Mouse (Mus musculus) lung, embryonic 14.5 days (tissue): ENCODE results near the gene Atp6ap1. TPM values are rescaled to one million over a fixed set of nuclear protein-coding genes. Genes with fewer than 3 reads are reported as not detected.

Experiments
- ATAC-seq: fragments of 200-750 bp; cut with Nextera tagmentation; 2 replicates; pipeline ENCODE4 v1.8.0; 2017; ENCODE audit warnings: mild to moderate bottlenecking, moderate TSS enrichment, moderate library complexity; ENCODE audit not compliant: insufficient read depth
- DNase-seq: peaks from one replicate; pipeline ENCODE4 v3.0.0-alpha.2; 2015
- H3K27ac ChIP-seq: fragments of 300-500 bp; sonication (generic); 2 replicates; pipeline ENCODE4 v1.5.1; 2014; ENCODE audit warnings: low read depth, mild to moderate bottlenecking, moderate library complexity
- H3K27me3 ChIP-seq: fragments of 300-500 bp; sonication (generic); 2 replicates; pipeline ENCODE4 v1.6.1; 2014; ENCODE audit warnings: low read length, control low read depth; ENCODE audit not compliant: insufficient read depth
- H3K36me3 ChIP-seq: fragments of 300-500 bp; sonication (generic); 2 replicates; pipeline ENCODE4 v1.6.1; 2014; ENCODE audit warnings: control low read depth; ENCODE audit not compliant: insufficient read depth
- H3K4me1 ChIP-seq: fragments of 300-500 bp; sonication (generic); 2 replicates; pipeline ENCODE4 v1.6.1; 2014; ENCODE audit warnings: antibody characterized with exemption, control low read depth; ENCODE audit not compliant: insufficient read depth
- H3K4me2 ChIP-seq: fragments of 300-500 bp; sonication (generic); 2 replicates; pipeline ENCODE4 v1.6.1; 2014; ENCODE audit warnings: mild to moderate bottlenecking
- H3K4me3 ChIP-seq: fragments of 300-500 bp; sonication (generic); 2 replicates; pipeline ENCODE4 v1.5.1; 2014; ENCODE audit warnings: low read depth, low read length
- H3K9ac ChIP-seq: fragments of 300-500 bp; sonication (generic); 2 replicates; pipeline ENCODE4 v1.6.1; 2014
- H3K9me3 ChIP-seq: fragments of 300-500 bp; sonication (generic); 2 replicates; pipeline ENCODE4 v1.6.1; 2016; ENCODE audit warnings: low read depth, low read length, control low read depth
- CTCF ChIP-seq: IDR thresholded peaks from 2 replicates; pipeline ENCODE4 v1.5.1; 2016; ENCODE audit warnings: antibody characterized with exemption, low read depth
- WGBS: fragments of 180-500 bp; shearing (Covaris S2); extraction: QIAGEN DNeasy Blood & Tissue Kit; methylation state at CpG from one replicate; pipeline ENCODE4 v1.1.7; 2014; 5-methylcytosine and 5-hydroxymethylcytosine counted together
- polyA plus RNA-seq: library from polyadenylated mRNA; unstranded; fragments of >200 nt; fragmentation: Nextera tagmentation; extraction: Ambion mirVana; gene quantifications from 2 replicates; pipeline ENCODE4 v1.2.1, GENCODE M21; 2014

Atp6ap1 gene
- polyA plus RNA-seq, 1 experiment from 2014 or later: 117 TPM

DNA sequence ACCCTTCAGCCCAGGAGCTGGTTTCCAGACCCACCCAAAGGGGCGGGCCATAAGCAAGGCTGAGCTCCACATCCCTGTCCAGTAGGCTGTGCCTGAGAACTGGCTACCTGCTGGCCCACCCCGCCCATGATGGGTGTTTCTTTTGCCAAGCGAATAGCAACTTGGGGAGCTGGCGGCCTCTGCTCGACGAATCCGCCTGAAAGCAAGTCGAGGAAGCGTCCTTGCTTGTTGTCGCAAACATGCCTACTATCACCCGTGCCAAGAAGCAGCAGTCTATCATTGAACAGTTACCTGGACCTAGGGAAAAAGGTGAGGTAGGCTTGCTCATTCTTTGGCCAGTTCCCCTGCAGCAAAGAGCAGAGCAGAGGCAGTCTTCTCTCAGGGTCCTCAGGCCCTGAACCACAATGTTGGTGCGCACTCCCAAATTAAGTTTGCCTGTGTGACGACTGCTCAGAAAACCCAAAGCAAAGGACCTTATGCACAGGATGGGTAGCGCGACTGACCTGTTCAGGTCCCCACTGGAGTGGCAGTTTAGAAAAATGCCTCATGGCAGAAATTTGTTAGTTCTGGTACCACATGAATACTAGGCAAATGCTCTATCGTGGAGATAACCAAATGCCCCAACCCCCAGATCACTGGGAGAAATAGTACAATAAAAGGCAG is 15.0 kb upstream of the Atp6ap1 start, which contains the start of the genes Taz and Dnase1l1:
Taz (plus strand) TSS at position 181 of the 663 bp plus-strand sequence.
Dnase1l1 (minus strand) TSS at position 606 of the 663 bp plus-strand sequence.
- Histone ChIP-seq H3K9ac (peak within 1 kb of the TSS; percentile 65), H3K4me2 (peak within 1 kb of the TSS; percentile 77), H3K9me3 (no peaks in the 10 kb centered on the region), H3K27me3 (no peaks in the 10 kb centered on the region), H3K36me3 (peaks cover 4% of the 10 kb centered on the region; the same call in 1 of the 2 replicates), H3K27ac (peak within 1 kb of the TSS; percentile 89), H3K4me1 (no peaks in the 10 kb centered on the region), H3K4me3 (peak within 1 kb of the TSS; percentile 55)
- DNase-seq (peak; percentile 85), ATAC-seq (peak; percentile 95)
- 6% methylated on average over 16 of the region's 16 CpGs for WGBS
- TF ChIP-seq CTCF: no peak; the same call in 1 of the 2 replicates

DNA sequence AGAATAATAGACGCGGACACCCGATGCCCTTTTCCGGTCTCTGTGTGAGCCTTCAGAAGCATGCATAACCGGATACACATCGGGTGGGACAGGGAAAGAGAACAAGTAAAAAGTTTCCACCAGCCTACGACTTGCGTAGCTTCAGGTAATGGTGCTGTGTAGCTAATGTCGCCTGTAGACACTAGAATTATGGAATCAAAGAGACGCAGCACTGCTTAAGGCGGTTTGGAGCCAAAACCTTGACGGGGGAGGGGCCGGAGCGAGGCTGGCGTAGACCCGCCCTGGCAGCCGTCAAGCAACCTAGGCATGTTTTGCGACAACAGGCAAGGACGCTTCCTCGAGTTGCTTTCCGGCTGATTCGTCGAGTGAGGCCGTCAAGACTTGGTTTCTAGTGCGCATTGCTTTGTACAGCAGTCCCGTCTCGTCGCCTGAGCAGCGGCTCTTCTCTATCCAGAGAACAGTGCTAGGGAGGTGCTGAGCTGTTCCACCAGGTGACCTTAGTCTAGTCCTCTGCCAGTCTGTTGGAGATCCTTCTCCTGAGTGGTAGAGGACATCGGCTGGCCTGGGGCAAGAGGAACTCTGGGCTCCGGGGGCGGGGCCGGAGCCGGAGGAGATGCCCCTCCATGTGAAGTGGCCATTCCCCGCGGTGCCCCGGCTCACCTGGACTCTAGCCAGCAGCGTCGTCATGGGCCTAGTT is 14.4 kb upstream of the Atp6ap1 start:
- Histone ChIP-seq H3K4me1 (no peaks in the 10 kb centered on the region), H3K27ac (peak overlapping the region; percentile 89), H3K9ac (peak overlapping the region; percentile 65), H3K27me3 (no peaks in the 10 kb centered on the region), H3K4me2 (peak overlapping the region; percentile 77), H3K36me3 (peaks cover 4% of the 10 kb centered on the region; the same call in 1 of the 2 replicates), H3K9me3 (no peaks in the 10 kb centered on the region), H3K4me3 (peak overlapping the region; percentile 55)
- WGBS: 7% methylated on average over 39 of the region's 39 CpGs
- DNase-seq (peak; percentile 92), ATAC-seq (peak; percentile 71)
- no peak for TF ChIP-seq CTCF

DNA sequence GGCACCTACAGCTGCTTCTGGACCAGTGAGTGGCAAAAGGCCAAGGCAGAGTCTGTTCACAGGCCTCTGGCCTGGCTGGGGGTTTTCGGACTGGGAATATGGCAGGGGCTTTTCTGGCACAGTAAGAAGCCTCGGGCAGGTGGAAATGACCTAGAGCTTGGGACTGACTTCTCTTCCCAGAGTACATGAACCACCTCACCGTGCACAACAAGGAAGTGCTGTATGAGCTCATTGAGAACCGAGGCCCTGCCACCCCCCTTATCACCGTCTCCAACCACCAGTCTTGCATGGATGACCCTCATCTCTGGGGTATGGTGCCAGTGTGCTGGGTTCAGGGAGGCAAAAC is 13.8 kb upstream of the Atp6ap1 start:
- 25% methylated on average over 5 of the region's 5 CpGs for WGBS
- no peak for DNase-seq
- H3K4me1 ChIP-seq: no peaks in the 10 kb centered on the region
- H3K4me2 ChIP-seq: peak overlapping the region; percentile 77
- peak overlapping the region; percentile 55 for H3K4me3 ChIP-seq
- no peak for TF ChIP-seq CTCF
- H3K27ac ChIP-seq: peak overlapping the region; percentile 89
- H3K36me3 ChIP-seq: peaks cover 4% of the 10 kb centered on the region; the same call in 1 of the 2 replicates
- no peaks in the 10 kb centered on the region for H3K9me3 ChIP-seq
- H3K9ac ChIP-seq: peak overlapping the region; percentile 65
- ATAC-seq: no peak
- no peaks in the 10 kb centered on the region for H3K27me3 ChIP-seq

DNA sequence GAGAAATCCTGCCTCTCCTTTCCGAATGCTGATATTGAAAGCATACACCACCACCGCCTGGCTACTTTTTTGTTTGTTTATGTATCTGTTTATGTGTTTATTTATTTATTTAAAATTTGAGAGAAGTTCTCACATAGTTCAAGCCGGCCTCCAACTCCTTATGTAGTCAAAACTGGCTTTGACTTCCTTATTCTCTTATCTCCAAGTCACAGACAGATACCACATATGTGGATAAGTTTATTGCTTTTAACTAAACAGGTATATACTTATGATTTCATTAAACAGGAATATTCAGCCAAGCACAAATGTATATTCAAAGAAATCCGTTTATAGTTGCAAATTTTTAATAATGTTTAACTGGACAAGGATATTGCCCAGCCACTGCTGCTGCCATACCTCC is 3.5 kb upstream of the Atp6ap1 start:
- WGBS: 70% methylated on average over 4 of the region's 4 CpGs
- TF ChIP-seq CTCF: no peak
- no peak for ATAC-seq

DNA sequence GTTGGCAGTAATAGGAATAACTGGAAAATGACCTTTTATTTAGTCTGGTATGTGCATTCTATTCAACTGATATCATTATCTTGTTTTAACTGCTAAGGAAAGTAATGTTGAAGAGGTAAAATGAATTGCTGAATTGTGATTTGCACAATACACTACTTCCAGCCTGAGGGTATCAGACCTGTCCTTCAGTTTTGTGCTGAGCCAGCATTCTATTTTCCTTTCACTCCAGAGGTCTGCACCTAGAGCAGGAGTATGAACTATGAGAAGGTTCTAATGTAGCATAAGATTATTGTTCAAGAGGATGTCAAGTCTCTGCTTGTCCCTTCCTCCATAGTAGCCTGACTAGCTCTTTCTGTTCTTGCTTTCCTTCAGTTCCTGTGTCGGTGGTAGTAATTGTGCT is 1.5 kb downstream of the Atp6ap1 start:
- ATAC-seq (no peak), DNase-seq (no peak)
- Histone ChIP-seq H3K27ac (no peak overlapping the region), H3K27me3 (no peaks in the 10 kb centered on the region), H3K9me3 (no peaks in the 10 kb centered on the region), H3K4me3 (no peak overlapping the region), H3K4me1 (no peaks in the 10 kb centered on the region), H3K4me2 (no peak overlapping the region), H3K36me3 (peaks cover 31% of the 10 kb centered on the region; the same call in 1 of the 2 replicates), H3K9ac (no peak overlapping the region)
- TF ChIP-seq CTCF: no peak
- WGBS: 92% methylated on average over 1 of the region's 1 CpGs

More for the DNA sequence above, 3.5 kb upstream of the Atp6ap1 start:
- Histone ChIP-seq H3K4me2 (no peak overlapping the region), H3K9ac (no peak overlapping the region), H3K4me1 (no peaks in the 10 kb centered on the region), H3K4me3 (no peak overlapping the region), H3K27ac (no peak overlapping the region), H3K36me3 (peaks cover 8% of the 10 kb centered on the region; the same call in 1 of the 2 replicates), H3K9me3 (no peaks in the 10 kb centered on the region), H3K27me3 (no peaks in the 10 kb centered on the region)
- no peak for DNase-seq

DNA sequence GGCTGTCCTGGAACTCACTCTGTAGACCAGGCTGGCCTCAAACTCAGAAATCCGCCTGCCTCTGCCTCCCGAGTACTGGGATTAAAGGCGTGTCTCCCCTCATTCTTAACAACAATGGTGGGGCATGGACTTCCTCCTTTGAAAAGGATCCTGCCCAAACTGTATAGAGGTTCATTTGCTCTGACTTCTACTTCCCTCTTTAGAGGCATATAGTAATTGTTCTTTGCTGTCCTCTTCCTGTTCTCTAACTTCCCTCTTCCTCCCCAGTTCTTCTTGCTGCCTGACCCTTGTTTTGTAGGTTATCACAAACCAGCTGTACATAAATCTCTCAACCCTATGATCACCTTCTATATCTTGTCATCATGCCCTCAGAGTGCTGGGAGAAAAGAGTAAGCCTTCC is 2.8 kb downstream of the Atp6ap1 start:
- Histone ChIP-seq H3K4me1 (no peaks in the 10 kb centered on the region), H3K4me3 (no peak overlapping the region), H3K9ac (no peak overlapping the region), H3K4me2 (no peak overlapping the region), H3K9me3 (no peaks in the 10 kb centered on the region), H3K27me3 (no peaks in the 10 kb centered on the region), H3K36me3 (peaks cover 39% of the 10 kb centered on the region; the same call in 1 of the 2 replicates), H3K27ac (no peak overlapping the region)
- 75% methylated on average over 3 of the region's 3 CpGs for WGBS
- no peak for ATAC-seq
- DNase-seq: no peak
- TF ChIP-seq CTCF: no peak
